Mouse (Mus musculus) neural tube, embryonic 13.5 days (tissue): ENCODE data around the gene Cckbr. TPM values are rescaled to one million over a fixed set of nuclear protein-coding genes. Genes with fewer than 3 reads are reported as not detected.

Experiments used
- ATAC-seq: fragments of 200-750 bp; cut with Nextera tagmentation; 2 replicates; pipeline ENCODE4 v1.8.0; 2017; ENCODE audit warnings: low read depth, mild to moderate bottlenecking, moderate TSS enrichment, moderate library complexity
- H3K27ac ChIP-seq: fragments of 300-500 bp; sonication (generic); replicated peaks from 2 replicates; pipeline ENCODE4 v1.5.1; 2015; ENCODE audit warnings: moderate library complexity, mild to moderate bottlenecking, inconsistent platforms
- H3K27me3 ChIP-seq: fragments of 300-500 bp; sonication (generic); 2 replicates; pipeline ENCODE4 v1.6.1; 2015; ENCODE audit warnings: mild to moderate bottlenecking, inconsistent platforms
- H3K36me3 ChIP-seq: fragments of 300-500 bp; sonication (generic); 2 replicates; pipeline ENCODE4 v1.6.1; 2015; ENCODE audit warnings: mild to moderate bottlenecking, inconsistent platforms
- H3K4me1 ChIP-seq: fragments of 300-500 bp; sonication (generic); replicated peaks from 2 replicates; pipeline ENCODE4 v1.6.1; 2015; ENCODE audit warnings: inconsistent platforms
- H3K4me2 ChIP-seq: fragments of 300-500 bp; sonication (generic); 2 replicates; pipeline ENCODE4 v1.6.1; 2015; ENCODE audit warnings: inconsistent platforms, mild to moderate bottlenecking, moderate library complexity
- H3K4me3 ChIP-seq: fragments of 300-500 bp; sonication (generic); 2 replicates; pipeline ENCODE4 v1.5.1; 2015; ENCODE audit warnings: mild to moderate bottlenecking, inconsistent platforms
- H3K9ac ChIP-seq: fragments of 300-500 bp; sonication (generic); 2 replicates; pipeline ENCODE4 v1.6.1; 2015; ENCODE audit warnings: moderate library complexity, mild to moderate bottlenecking, inconsistent platforms
- H3K9me3 ChIP-seq: fragments of 300-500 bp; sonication (generic); 2 replicates; pipeline ENCODE4 v1.6.1; 2016; ENCODE audit warnings: inconsistent platforms
- WGBS: fragments of 180-500 bp; shearing (Covaris S2); methylation state at CpG from one replicate; pipeline ENCODE4 v1.1.7; 2015; 5-methylcytosine and 5-hydroxymethylcytosine counted together
- polyA plus RNA-seq: library from polyadenylated mRNA; unstranded; fragments of >200 nt; fragmentation: Nextera tagmentation; extraction: Ambion mirVana; gene quantifications from 2 replicates; pipeline ENCODE4 v1.2.1, GENCODE M21; 2015

The Cckbr gene
- polyA plus RNA-seq, 1 experiment from 2014 or later: 2.1 TPM

DNA sequence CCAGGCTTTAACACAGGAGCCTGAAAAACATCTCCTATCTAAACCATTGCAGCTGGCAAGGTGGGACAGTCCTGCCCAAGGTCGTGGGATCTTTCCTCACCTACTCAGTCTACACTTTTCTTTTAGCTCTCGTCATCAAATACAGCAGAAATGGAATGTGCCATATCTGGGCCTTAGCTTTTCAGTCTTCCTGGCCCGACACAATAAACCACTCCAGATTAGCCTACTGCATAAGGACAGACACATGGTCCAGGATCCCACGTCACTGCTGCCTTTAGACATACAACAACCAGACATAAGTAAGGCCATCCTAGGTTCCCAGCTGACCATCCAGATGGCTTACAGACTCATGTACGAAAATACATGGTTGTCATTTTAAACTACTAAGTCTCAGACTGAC is 84.6 kb downstream of the Cckbr start:
- Histone ChIP-seq H3K36me3 (no peaks in the 10 kb centered on the region), H3K9me3 (no peaks in the 10 kb centered on the region), H3K4me3 (no peak overlapping the region), H3K4me2 (no peak overlapping the region), H3K27me3 (no peaks in the 10 kb centered on the region), H3K27ac (no peak overlapping the region), H3K9ac (no peak overlapping the region), H3K4me1 (peaks cover 15% of the 10 kb centered on the region)
- WGBS: 90% methylated on average over 5 of the region's 5 CpGs
- ATAC-seq: no peak

DNA sequence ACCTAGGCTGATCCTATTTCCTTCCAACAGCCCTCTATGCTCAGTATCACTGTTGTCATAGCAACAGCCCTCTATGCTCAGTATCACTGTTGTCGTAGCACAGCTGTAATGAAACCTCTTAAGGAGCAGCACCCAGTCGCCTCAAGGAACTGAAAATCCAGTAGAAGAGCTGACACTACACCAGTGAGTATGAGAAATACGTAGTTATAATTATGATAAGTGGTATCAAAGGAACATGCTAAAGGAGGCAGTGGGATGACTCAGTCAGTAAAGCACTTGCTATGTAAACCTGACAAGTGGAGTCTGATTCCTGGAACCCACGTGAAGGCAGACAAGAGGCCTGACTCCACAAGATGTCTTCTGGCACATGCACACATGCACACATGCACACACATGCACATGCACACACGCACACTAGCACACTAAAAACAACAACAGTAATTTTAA is 88.3 kb downstream of the Cckbr start:
- 0 out of 2 replicates have a peak overlapping the region, but pooled peaks have one; percentile 3 for H3K27ac ChIP-seq
- WGBS: 55% methylated on average over 5 of the region's 5 CpGs

DNA sequence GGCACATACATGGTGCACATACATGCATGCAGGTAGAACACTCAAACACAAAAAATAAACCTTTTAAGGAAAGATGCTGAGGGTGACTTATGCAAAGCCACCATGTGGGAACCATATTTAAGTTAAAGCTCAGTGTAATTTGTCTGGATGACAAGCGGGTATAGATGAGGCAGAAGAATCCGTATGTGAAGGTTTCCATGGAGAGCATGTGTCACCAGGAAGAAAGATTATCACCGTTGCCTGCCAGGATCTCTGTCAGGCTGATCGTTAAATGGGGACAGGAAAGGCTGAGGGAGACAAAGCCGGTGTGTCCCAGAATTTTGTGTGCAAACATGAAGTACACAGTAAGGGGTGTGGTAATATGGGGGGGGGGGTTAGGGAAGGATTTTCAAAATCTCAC is 89.0 kb downstream of the Cckbr start:
- Histone ChIP-seq H3K27me3 (no peaks in the 10 kb centered on the region), H3K4me1 (peaks cover 18% of the 10 kb centered on the region), H3K36me3 (no peaks in the 10 kb centered on the region), H3K27ac (peak overlapping the region; percentile 3; the same call in 1 of the 2 replicates), H3K9me3 (no peaks in the 10 kb centered on the region), H3K4me3 (no peak overlapping the region), H3K9ac (no peak overlapping the region), H3K4me2 (no peak overlapping the region)
- 45% methylated on average over 5 of the region's 5 CpGs for WGBS
- peak; percentile 60 for ATAC-seq

More for the DNA sequence above, 88.3 kb downstream of the Cckbr start:
- peak; percentile 82 for ATAC-seq
- no peaks in the 10 kb centered on the region for H3K36me3 ChIP-seq
- H3K4me2 ChIP-seq: no peak overlapping the region
- no peak overlapping the region for H3K4me3 ChIP-seq
- H3K4me1 ChIP-seq: peaks cover 18% of the 10 kb centered on the region
- H3K9me3 ChIP-seq: no peaks in the 10 kb centered on the region
- no peak overlapping the region for H3K9ac ChIP-seq
- no peaks in the 10 kb centered on the region for H3K27me3 ChIP-seq

DNA sequence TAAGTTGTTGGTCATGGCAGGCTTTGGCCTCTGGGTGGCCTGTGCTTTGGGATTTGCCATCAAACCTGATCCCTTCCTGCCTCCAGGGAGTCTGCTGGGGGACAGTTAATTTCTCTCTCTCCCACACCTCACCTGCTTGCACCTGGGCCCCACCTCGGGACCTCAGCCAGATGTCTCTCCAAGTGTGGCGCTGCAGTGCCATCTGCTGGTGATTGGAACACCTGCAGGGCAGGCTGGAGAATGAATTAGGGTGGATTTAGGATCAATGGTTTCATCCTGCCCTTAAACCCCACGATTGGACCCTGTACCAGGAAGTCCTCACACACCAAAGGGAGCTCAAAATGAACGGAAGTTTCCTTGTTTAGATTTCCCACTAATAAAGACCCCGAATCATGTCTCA is 89.6 kb downstream of the Cckbr start:
- 12% methylated on average over 5 of the region's 5 CpGs for WGBS
- Histone ChIP-seq H3K27ac (no peak overlapping the region), H3K36me3 (no peaks in the 10 kb centered on the region), H3K4me1 (peaks cover 18% of the 10 kb centered on the region), H3K4me3 (no peak overlapping the region), H3K27me3 (no peaks in the 10 kb centered on the region), H3K4me2 (no peak overlapping the region), H3K9ac (no peak overlapping the region), H3K9me3 (no peaks in the 10 kb centered on the region)
- ATAC-seq: peak; percentile 67

DNA sequence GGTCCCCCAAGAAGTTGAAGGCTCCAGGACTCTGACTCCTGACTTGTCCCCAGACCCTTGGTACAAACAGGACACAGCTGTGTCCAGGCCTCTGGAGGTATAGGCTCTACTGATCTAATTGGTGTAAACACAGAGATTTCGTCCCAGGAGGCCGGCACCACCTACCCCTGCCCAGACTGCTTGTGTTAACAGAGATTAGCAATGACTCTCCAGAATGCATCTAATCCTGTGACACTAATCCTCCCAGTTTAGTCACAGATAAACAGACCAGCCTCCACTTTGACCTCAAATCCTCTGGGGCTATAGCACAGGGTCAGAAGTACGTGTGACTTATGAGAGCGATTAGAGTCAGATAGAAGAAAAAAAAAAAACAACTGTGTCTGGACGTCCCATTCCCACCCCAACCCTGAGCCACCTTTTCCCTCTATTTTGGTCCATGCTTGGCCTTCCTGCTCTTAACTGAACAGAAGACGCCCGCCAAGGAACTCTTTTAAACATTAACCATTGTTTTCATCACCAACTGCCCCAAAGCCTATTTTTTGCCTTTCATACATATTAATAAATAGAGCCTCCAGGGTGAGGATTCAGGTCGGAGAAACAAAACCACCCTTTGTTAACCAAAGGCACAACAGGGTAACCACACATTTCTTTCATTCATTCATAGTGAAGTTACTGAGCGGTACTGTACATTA is 91.3 kb downstream of the Cckbr start:
- WGBS: 64% methylated on average over 9 of the region's 9 CpGs
- Histone ChIP-seq H3K9ac (no peak overlapping the region), H3K4me2 (no peak overlapping the region), H3K4me3 (no peak overlapping the region), H3K27me3 (no peaks in the 10 kb centered on the region), H3K4me1 (peaks cover 18% of the 10 kb centered on the region), H3K27ac (no peak overlapping the region), H3K9me3 (no peaks in the 10 kb centered on the region), H3K36me3 (no peaks in the 10 kb centered on the region)
- no peak for ATAC-seq

DNA sequence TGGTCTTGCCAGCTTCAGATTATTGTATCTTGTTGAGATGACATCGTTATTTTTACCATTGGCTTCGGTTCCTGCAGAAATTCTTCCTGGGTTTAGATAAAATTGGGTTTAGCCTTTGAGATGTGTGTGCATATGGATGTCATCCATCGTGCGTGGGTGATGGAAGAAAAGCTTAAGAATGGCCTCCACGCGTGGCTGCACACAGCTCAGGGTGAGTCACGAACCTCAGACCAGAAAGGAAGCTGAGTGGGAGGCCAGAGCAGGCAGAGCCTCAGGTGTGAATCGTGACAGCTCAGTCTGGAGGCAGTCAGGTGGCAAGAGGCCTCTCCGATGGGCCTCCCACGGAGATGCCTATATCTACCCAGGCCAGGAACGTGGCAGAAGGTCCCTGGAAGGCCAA is 93.8 kb downstream of the Cckbr start:
- H3K9me3 ChIP-seq: no peaks in the 10 kb centered on the region
- ATAC-seq: no peak
- 75% methylated on average over 11 of the region's 11 CpGs for WGBS
- H3K4me3 ChIP-seq: no peak overlapping the region
- H3K4me1 ChIP-seq: peaks cover 11% of the 10 kb centered on the region
- no peak overlapping the region for H3K9ac ChIP-seq
- no peaks in the 10 kb centered on the region for H3K36me3 ChIP-seq
- H3K27me3 ChIP-seq: no peaks in the 10 kb centered on the region
- H3K27ac ChIP-seq: no peak overlapping the region
- H3K4me2 ChIP-seq: no peak overlapping the region

DNA sequence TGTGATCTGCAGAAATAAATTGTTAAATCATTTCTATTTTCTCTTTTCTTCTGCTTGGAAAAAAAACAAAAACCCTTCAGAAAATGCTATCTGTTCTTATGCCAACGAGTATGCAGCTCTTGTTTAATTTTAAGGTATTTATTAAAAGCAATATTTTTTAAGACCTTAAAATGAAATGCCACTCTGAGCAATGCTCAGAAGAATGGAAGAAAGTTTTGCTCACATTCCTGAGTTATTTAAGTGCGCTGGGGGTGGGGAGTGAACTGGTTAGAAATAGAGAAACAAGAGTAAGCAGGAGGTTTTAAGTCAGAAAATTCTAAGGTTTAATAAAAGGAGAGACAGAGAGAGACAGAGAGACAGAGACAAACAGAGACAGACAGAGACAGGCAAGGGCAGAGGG is 94.2 kb downstream of the Cckbr start:
- 80% methylated on average over 2 of the region's 2 CpGs for WGBS
- ATAC-seq: no peak
- Histone ChIP-seq H3K9me3 (no peaks in the 10 kb centered on the region), H3K36me3 (no peaks in the 10 kb centered on the region), H3K4me3 (no peak overlapping the region), H3K27ac (no peak overlapping the region), H3K27me3 (no peaks in the 10 kb centered on the region), H3K4me1 (peaks cover 6% of the 10 kb centered on the region; the same call in 1 of the 2 replicates), H3K4me2 (no peak overlapping the region), H3K9ac (no peak overlapping the region)

DNA sequence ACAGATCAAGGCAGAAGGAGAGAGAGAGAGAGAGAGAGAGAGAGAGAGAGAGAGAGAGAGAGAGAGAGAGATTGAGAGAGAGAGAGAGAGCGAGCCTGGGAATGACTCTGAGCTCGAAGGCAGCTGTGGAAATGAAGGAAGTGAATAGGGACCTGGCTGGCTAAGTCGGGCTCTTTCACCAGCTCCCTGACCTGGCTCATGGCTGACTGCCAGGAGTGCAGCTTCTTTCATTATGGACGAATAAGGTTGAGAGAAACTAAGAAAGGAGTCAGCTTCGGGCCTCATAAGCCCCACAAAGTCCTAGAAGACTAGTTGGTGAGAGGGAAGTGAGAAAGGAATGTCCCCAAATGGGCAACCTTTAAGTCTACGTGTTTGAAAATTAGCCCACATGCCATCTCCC is 94.7 kb downstream of the Cckbr start:
- H3K4me3 ChIP-seq: no peak overlapping the region
- H3K27me3 ChIP-seq: no peaks in the 10 kb centered on the region
- peaks cover 2% of the 10 kb centered on the region; the same call in 1 of the 2 replicates for H3K4me1 ChIP-seq
- no peak for ATAC-seq
- no peaks in the 10 kb centered on the region for H3K36me3 ChIP-seq
- H3K4me2 ChIP-seq: no peak overlapping the region
- no peaks in the 10 kb centered on the region for H3K9me3 ChIP-seq
- H3K27ac ChIP-seq: no peak overlapping the region
- no peak overlapping the region for H3K9ac ChIP-seq
- WGBS: 38% methylated on average over 6 of the region's 6 CpGs

Other genes with a start within 250 kb of the Cckbr start
- not detected in 2 replicates for gene Olfr685, start 239.7 kb upstream of the Cckbr start, polyA plus RNA-seq
- gene Olfr686, start 218.2 kb upstream of the Cckbr start, polyA plus RNA-seq: not detected in 2 replicates
- not detected in 2 replicates for gene Olfr688, start 137.6 kb upstream of the Cckbr start, polyA plus RNA-seq
- 0.06 TPM in 1 of 2 replicates, not detected in the other for gene Olfr689, start 114.6 kb upstream of the Cckbr start, polyA plus RNA-seq
- not detected in 2 replicates for gene Olfr690, start 91.6 kb upstream of the Cckbr start, polyA plus RNA-seq
- gene Olfr691, start 83.5 kb upstream of the Cckbr start, polyA plus RNA-seq: 0.29 TPM in 1 of 2 replicates, not detected in the other
- gene Olfr692, start 57.5 kb upstream of the Cckbr start, polyA plus RNA-seq: not detected in 2 replicates
- gene Gm5901, start 50.7 kb upstream of the Cckbr start, polyA plus RNA-seq: not detected in 2 replicates
- gene Fam160a2, start 25.7 kb upstream of the Cckbr start, polyA plus RNA-seq: 36.7 and 43.2 TPM in 2 replicates
- 0.20 TPM in 1 of 2 replicates, not detected in the other for gene Cnga4, start 21.2 kb upstream of the Cckbr start, polyA plus RNA-seq
- 30.8 and 31.6 TPM in 2 replicates for gene Cavin3, start 56.6 kb downstream of the Cckbr start, polyA plus RNA-seq
- 62.0 and 71.4 TPM in 2 replicates for gene Smpd1, start 128.6 kb downstream of the Cckbr start, polyA plus RNA-seq
- gene Apbb1, start 155.9 kb downstream of the Cckbr start, polyA plus RNA-seq: 206 and 248 TPM in 2 replicates
- gene Hpx, start 174.4 kb downstream of the Cckbr start, polyA plus RNA-seq: 0.21 and 0.26 TPM in 2 replicates
- gene Trim3, start 207.8 kb downstream of the Cckbr start, polyA plus RNA-seq: 84.1 and 85.4 TPM in 2 replicates
- 166 and 168 TPM in 2 replicates for gene Timm10b, start 214.3 kb downstream of the Cckbr start, polyA plus RNA-seq
- gene Arfip2, start 214.7 kb downstream of the Cckbr start, polyA plus RNA-seq: 81.1 and 82.1 TPM in 2 replicates
- 6.1 and 7.1 TPM in 2 replicates for gene Gm45799, start 214.8 kb downstream of the Cckbr start, polyA plus RNA-seq
- 1.0 and 1.2 TPM in 2 replicates for gene Dnhd1, start 225.1 kb downstream of the Cckbr start, polyA plus RNA-seq